Mouse (Mus musculus): ENCODE results near the gene Dbi.

Gene Dbi

GRCm38 (mm10) chr1:120083921-120084517 is 36.9 kb downstream of the Dbi start:
- ATAC-seq (ENCODE audit: low TSS enrichment), result no peak

GRCm38 (mm10) chr1:120082957-120083585 is 37.8 kb downstream of the Dbi start:
- ATAC-seq (ENCODE audit: low TSS enrichment), result peak; percentile 47; the same call in 1 of the 2 replicates

GRCm38 (mm10) chr1:120080632-120081031 is 40.2 kb downstream of the Dbi start:
- ATAC-seq (ENCODE audit: low TSS enrichment), result no peak

GRCm38 (mm10) chr1:120077746-120078410 is 43.0 kb downstream of the Dbi start:
- ATAC-seq (ENCODE audit: low TSS enrichment), result no peak

GRCm38 (mm10) chr1:120075507-120075906 is 45.4 kb downstream of the Dbi start:
- no peak for ATAC-seq (ENCODE audit: low TSS enrichment)

GRCm38 (mm10) chr1:120074931-120075330 is 45.9 kb downstream of the Dbi start:
- no peak for ATAC-seq (ENCODE audit: low TSS enrichment)

- ATAC-seq (ENCODE audit: low TSS enrichment), result peak; percentile 46
Measured at GRCm38 (mm10) chr1:120074307-120074702, 46.6 kb downstream of the Dbi start.

- ATAC-seq (ENCODE audit: low TSS enrichment), result 0 out of 2 replicates have a peak, but pooled peaks have one; percentile 11
Measured at GRCm38 (mm10) chr1:120073519-120074306, 47.2 kb downstream of the Dbi start, which contains the start of gene Tmem37. TSS of gene Tmem37 (minus strand) at chr1:120074074.

GRCm38 (mm10) chr1:120072900-120073299 is 48.0 kb downstream of the Dbi start:
- 0 out of 2 replicates have a peak, but pooled peaks have one; percentile 10 for ATAC-seq (ENCODE audit: low TSS enrichment)

- ATAC-seq (ENCODE audit: low TSS enrichment), result no peak
Measured at GRCm38 (mm10) chr1:120071133-120071532, 49.7 kb downstream of the Dbi start.

- no peak for ATAC-seq (ENCODE audit: low TSS enrichment)
Measured at GRCm38 (mm10) chr1:120070168-120070567, 50.7 kb downstream of the Dbi start.

- no peak for ATAC-seq (ENCODE audit: low TSS enrichment)
Measured at GRCm38 (mm10) chr1:120069120-120069519, 51.8 kb downstream of the Dbi start.

GRCm38 (mm10) chr1:120066625-120067024 is 54.3 kb downstream of the Dbi start:
- no peak for ATAC-seq (ENCODE audit: low TSS enrichment)

- ATAC-seq (ENCODE audit: low TSS enrichment), result no peak
Measured at GRCm38 (mm10) chr1:120066159-120066558, 54.7 kb downstream of the Dbi start.

GRCm38 (mm10) chr1:120064036-120064682 is 56.7 kb downstream of the Dbi start:
- ATAC-seq (ENCODE audit: low TSS enrichment), result no peak

All from frontal cortex, adult (tissue).